Mouse (Mus musculus) thymus, postnatal 0 days (tissue): ENCODE data around the gene Spats2. TPM values are rescaled to one million over a fixed set of nuclear protein-coding genes. Genes with fewer than 3 reads are reported as not detected.
A peak's percentile ranks its signal among the peaks of the same experiment; 100 is the strongest.

ENCODE experiments used
- DNase-seq: peaks from one replicate; pipeline ENCODE4 v3.0.0-alpha.2; 2015; ENCODE audit warnings: low spot score
- microRNA-seq: library from miRNA; unstranded; fragments of <30 nt; microRNA quantifications from one replicate; pipeline ENCODE4, GENCODE M21; 2016; ENCODE audit warnings: borderline number of aligned reads
- polyA plus RNA-seq: library from polyadenylated mRNA; unstranded; fragments of >200 nt; fragmentation: Nextera tagmentation; extraction: Ambion mirVana; gene quantifications from 2 replicates; pipeline ENCODE4 v1.2.1, GENCODE M21; 2015

Spats2 gene
- polyA plus RNA-seq, 1 experiment from 2014 or later: 30.2 TPM

DNA sequence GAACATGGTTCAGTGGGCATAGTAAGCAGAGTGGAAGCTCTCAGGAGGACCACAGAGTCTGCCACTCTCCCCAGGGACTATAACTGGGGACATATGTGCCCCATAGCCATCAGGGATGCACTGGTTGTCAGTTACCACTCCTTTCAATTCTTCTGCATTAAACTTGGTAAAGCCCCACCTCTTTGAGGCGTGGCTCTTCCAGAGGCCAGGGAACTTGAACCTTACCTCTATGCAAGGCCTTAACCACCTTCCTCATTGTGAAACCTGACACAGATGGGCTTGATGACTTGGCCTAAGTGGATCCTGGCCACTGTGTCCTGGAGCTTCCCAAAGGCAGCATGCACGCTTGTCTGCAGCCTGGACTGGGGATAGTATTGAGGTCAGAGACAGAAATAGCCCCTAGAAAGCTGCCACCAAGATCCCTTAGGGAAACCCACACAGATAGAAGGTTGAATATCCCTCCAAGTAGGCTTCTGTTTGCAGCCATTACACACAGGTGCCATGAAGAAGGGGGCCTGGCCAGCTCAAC lies 128.8 kb downstream of the Spats2 start:
- DNase-seq: no peak

DNA sequence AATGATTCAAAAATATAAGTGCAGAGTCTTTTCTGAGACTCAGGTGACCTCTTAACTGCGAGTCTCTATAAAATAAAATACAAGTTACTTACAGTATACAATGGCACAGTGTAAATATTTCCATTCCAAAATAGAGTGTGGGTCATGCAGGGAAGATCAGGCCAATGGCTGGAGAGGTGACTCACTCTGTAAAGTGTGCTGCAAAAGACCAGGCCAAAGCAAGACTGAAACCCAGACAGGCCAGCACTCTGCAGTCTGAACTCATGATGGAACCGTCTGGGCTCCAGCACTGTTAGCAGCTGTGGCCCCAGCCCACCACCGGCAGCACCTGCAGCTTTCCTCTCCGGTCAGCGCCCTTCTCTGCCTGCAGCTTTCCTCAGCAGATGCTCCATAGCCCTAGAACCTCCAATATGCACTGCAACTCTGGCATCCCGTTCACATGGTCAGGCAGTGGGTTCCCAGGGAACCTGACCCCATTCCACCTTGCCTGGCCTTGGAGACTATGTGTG lies 129.6 kb downstream of the Spats2 start:
- DNase-seq: no peak

DNA sequence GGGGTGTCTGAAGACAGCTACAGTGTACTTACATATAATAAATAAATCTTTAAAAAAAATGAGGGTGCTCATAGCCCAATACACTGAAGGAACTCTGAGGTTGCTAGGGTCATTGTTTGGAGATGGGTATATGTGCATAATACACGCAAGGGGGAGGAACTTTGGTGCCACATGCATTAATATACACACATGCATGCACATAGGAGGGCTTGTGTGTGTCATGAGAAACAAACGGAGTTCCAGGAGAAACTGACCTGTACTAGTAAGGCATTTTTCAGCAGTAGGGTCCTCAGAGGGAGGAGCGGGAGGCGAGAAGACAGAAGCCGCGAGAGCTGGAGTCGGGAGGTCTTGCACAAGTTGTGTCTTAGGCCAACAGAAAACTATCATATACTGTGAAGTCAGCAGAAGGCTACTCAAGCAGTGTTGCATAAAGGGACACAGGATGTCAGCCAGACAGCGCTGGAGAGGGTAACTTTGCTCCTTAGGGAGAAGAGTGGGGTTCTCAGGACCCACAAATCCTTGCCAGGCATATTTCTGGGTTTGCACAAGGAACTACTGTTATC lies 133.5 kb downstream of the Spats2 start:
- no peak for DNase-seq

DNA sequence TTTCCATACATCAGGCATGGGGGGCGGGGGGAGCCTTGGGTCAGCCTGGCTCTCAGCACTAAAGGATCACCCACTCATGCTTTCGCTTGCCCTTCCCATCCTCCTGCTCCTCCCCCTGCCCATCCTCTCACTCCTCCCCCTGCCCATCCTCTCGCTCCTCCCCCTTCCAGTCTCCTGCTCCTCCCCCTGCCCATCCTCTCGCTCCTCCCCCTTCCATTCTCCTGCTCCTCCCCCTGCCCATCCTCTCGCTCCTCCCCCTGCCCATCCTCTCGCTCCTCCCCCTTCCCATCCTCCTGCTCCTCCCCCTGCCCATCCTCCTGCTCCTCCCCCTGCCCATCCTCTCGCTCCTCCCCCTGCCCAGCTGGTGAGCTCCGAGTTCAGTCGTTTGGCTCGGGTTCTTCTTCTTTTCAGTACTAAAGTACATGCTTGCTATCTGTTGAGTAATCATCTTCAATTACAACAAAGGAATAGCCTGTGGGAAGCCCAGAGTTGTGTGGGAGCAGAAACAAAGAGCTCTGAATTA lies 134.1 kb downstream of the Spats2 start:
- DNase-seq: peak; percentile 73

DNA sequence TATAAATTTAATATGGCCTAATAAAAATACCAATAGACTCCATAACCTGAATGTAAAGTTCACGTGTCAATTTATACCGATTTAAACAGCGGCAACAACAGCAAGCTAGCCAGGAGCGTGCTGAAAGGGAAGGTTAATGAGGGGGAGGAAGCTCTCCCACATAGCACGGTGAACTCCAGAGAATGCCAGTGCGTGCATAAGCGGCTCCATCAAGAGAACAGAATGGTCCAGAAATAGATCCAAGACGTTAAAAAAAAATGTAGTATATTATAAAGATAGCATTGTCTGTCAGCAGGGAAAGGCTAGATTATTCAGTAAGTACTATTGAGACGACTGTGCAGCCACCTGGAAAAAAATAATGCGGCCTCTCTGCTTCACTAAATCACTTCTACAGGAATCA lies 137.0 kb downstream of the Spats2 start:
- DNase-seq: no peak

Small RNA genes lying within 50 kb of the gene (microRNA-seq; reads per million reads assigned to microRNA genes)
- 3.3 reads per million for gene Mir6960

Other genes starting within 250 kb of the Spats2 start
- 10.3 and 10.8 TPM in 2 replicates for gene Rhebl1, start 231.4 kb upstream of the Spats2 start, polyA plus RNA-seq
- gene Dhh, start 227.4 kb upstream of the Spats2 start, polyA plus RNA-seq: 0.78 and 0.85 TPM in 2 replicates
- gene Lmbr1l, start 207.7 kb upstream of the Spats2 start, polyA plus RNA-seq: 27.8 and 31.9 TPM in 2 replicates
- 1,370 and 1,449 TPM in 2 replicates for gene Tuba1b, start 191.4 kb upstream of the Spats2 start, polyA plus RNA-seq
- gene Gm49450, start 172.4 kb upstream of the Spats2 start, polyA plus RNA-seq: not detected in 2 replicates
- 227 and 236 TPM in 2 replicates for gene Tuba1a, start 172.2 kb upstream of the Spats2 start, polyA plus RNA-seq
- 153 and 156 TPM in 2 replicates for gene Tuba1c, start 96.0 kb upstream of the Spats2 start, polyA plus RNA-seq
- 0.99 and 1.1 TPM in 2 replicates for gene Prph, start 70.7 kb upstream of the Spats2 start, polyA plus RNA-seq
- gene Troap, start 51.3 kb upstream of the Spats2 start, polyA plus RNA-seq: 21.8 and 25.3 TPM in 2 replicates
- 0.18 TPM in 1 of 2 replicates, not detected in the other for gene C1ql4, start 38.1 kb upstream of the Spats2 start, polyA plus RNA-seq
- 0.13 and 0.22 TPM in 2 replicates for gene Dnajc22, start 32.7 kb upstream of the Spats2 start, polyA plus RNA-seq
- gene Kcnh3, start 98.9 kb downstream of the Spats2 start, polyA plus RNA-seq: 20.0 and 20.8 TPM in 2 replicates
- 136 and 154 TPM in 2 replicates for gene Mcrs1, start 126.0 kb downstream of the Spats2 start, polyA plus RNA-seq
- 13.0 and 14.0 TPM in 2 replicates for gene Prpf40b, start 169.2 kb downstream of the Spats2 start, polyA plus RNA-seq
- 0.05 and 0.08 TPM in 2 replicates for gene Fam186b, start 170.0 kb downstream of the Spats2 start, polyA plus RNA-seq
- 21.2 and 22.3 TPM in 2 replicates for gene Fmnl3, start 244.6 kb downstream of the Spats2 start, polyA plus RNA-seq